Mouse (Mus musculus) NIH3T3 (cell line): ENCODE measurements at regions not wholly inside any gene's neighbourhood (a gene's known extent, or its start where the extent isn't known, plus 50 kb on each side); places are given as distances from the start of the nearest gene placed in this dataset.

ENCODE experiments used
- DNase-seq: peaks from one replicate; pipeline ENCODE4 v3.0.0-alpha.2; 2012; ENCODE audit warnings: low read depth

DNA sequence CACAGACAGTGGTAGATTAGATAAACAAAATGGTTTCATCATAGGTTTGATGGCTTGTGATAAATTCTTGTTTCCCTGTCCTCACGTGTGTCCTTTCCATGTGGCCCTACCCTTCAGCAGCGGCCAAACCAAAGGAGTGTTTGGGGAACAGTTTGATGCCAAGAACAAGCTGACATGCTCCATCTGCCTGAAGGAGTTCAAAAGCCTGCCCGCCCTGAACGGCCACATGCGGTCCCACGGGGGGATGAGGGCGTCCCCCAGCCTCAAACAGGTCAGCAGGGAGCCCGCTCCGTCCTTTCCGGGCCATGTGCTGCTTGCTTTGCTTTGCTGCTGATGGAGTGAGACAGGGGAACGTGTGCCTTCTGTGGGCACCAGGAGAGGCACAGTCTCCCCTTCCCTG lies 51.0 kb upstream of the Mrps10 start:
- no peak for DNase-seq

DNA sequence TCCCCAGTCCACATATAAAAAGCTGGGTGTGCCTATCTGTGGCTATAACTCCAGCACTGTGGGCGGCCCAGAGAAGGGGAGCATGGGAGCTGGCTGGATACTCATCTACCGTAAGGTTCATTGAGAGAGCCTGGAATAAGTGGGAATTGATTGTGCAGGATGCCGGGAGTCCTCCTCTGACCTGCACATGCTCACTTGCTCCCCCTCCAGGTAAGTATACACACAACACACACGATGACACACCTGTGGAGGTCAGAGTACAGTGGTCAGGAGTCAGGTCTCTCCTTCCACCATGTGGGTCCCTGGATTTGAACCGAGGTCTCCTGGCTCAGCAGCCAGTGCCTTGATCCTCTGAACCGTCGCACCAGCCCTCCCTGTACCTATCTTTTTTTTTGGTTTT lies 55.5 kb upstream of the Mrps10 start:
- DNase-seq = no peak

DNA sequence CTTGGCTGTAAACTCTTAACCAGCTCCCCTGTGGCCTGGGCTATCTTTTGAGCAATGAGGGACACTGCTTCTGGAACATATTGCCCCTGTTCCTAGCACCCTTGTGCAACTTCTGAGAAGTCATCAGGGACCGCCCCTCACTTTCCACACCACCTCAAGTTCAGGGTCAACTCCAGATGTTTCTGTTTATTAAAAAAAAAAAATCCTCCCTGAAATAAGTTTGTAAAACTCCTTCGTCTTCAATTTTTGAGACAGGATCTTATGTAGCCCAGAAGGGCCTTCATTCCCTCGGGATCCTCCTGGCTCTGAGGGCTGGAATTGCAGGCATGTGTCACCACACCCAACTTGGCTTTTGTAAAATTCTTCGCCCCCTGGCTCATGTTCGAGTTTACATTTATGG lies 57.4 kb upstream of the Mrps10 start:
- DNase-seq = peak; percentile 81

DNA sequence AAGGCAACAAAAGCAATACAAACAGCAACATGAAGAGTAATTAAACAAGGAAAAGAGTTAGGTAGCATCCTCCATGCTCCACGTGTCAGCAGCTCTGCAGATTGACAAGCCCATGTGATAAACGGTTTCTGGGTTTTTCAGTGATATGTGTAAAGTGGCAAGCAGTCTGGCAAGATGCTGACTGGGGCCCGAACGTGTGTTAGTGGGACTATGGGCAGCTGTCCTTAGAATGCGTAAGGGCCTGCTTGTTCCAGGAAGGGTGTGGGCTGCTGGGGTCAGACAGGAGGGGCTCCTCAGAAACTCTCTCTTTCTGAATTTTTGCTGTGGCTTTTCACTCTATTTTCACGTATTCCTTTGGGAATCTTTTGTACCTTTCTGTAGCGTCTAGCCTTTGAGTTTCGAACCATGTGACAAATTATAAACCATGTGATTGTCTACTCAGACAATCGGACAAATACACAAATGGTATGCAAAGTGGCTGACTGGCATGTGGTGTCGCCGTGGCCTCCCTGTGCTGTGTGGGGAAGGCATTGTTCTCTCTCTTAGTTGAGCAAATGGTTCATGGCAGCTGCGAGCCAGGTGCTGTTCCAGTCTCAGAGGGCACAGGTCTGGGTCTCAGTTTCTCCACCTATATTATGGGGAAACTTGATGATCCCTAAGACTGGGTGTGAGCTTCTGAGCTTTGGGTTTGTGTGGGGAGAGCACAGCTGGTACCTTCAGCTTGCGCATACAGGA lies 62.5 kb upstream of the Mrps10 start:
- DNase-seq = no peak

DNA sequence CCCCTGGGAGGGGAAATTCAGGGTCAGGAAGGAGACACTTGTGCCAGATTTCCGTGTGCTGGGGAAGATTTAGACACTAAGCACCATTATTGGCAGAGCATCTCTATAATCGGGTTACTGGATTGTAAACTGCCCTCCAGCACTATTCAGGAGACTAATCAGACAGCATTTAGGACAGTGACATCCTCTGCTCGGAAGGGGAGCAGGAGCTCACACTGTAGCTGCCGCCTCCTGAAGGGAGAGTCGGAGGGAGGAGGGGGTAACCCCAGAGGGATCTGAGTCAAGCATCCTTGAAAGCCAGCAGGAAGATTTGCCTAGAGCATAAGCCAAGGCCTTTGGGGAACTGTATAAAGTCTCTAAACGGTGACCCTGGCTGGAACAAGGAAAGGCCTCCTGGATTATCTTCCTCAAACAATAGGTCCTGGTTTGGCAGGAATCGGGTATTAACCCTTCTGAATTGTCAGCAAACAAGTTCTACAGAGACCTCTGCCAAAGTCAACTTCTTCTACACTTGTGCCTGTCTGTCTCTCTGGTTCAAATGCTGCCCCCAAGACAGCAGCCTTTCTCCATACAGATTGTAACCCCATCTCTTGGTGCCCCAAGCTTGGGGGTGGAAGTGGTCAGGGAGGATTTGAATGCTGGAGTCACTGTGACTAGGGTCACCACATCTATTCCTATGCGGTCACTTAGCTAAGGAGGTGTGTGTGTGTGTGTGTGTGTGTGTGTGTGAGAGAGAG lies 64.1 kb upstream of the Mrps10 start:
- peak; percentile 36 for DNase-seq

DNA sequence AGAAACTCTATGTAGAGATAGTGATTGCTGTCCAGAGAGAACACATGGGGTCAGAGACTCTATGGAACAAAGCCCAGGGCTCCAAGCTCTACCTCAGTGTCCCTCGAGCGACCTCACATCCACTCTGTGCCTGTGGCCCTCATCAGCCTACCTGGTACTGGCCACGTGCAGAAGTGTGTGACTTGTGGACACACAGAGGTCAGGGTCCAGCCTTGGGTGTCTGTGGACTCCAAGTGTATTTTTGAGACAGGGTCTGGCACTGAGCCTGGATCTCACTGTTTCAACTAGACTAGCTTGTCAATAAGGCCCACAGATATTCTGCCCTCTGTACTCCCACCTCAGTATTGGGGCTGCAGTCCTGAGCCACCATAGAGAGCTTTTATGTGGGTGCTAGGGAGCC lies 65.1 kb upstream of the Mrps10 start:
- no peak for DNase-seq

DNA sequence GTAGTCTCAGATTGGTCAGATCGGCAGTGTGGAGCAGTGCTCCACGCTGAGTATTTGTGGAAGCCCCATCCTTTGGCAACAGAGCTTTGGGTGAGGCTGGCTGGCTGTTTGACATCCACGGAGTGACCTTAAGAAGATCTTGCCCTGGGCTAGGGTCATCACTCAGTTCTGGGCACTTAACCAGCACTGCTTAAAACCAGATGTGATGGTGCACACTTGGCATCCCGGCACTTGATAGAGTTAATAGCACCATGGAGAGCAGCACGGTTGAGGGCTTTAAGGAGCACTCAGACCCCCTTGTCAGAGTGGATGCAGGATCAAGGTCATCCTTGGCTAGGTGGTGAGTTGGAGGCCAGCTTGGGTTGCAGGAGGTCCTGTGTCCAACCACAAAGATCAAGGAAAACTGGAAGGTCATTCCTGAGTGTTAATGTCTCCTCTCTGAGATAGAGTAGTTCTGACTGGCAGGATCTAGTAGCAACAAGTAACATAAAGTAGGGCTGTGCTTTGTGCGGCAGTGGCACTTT lies 70.2 kb upstream of the Mrps10 start:
- DNase-seq = peak; percentile 68

DNA sequence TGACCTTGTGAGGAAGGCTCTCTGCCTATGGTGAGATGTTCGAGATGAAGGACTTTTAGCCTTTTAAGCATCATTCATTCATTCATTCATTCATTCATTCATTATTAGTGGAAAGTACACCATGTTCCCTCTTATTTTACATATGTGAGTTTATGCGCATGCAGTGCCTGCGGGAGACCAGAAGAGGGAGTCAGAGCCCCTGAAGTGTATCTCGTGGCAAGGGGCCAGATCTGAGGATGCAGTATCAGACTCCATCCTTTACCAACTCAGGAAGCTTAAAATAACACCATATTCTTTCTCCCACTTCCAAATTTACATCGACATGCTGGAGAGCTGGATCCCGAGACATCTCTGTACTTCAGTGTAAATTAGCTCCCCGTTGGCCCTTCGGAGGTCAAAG lies 70.7 kb upstream of the Mrps10 start:
- peak; percentile 63 for DNase-seq

DNA sequence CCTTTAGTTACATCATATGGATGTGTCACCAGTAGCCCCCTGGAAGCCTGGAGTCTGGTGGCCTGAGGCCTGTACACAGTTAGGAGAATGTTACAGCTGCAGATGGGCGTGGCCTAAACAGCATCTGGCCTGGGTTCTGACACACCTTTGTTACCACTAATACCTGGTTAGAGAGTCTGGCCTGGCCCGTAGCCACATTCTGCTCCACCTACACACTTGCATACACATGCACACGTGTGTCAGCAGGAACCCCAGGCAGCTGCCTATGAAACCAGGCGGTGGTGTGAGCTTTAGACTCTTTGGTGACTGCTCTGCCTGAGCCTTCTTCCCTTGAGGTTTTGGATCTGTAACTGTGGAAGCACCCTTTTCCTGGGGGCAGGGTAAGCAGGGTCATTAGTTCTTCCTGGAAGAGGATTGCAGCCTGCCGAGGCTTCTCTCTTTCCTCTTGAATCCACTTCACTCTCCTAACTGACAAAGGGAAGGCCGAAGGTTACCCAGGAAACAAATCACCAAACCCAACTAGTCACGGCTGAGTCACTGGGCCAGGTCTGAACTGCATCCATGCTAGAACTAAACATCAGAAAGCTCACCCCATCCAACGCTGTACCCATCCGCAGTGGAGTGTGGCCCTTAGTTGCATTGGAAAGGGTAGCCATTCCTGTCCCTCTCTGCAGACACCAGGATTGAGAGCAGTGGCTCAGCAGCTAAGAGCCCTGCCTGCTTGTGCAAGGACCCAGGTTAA lies 71.8 kb upstream of the Mrps10 start:
- peak; percentile 45 for DNase-seq

DNA sequence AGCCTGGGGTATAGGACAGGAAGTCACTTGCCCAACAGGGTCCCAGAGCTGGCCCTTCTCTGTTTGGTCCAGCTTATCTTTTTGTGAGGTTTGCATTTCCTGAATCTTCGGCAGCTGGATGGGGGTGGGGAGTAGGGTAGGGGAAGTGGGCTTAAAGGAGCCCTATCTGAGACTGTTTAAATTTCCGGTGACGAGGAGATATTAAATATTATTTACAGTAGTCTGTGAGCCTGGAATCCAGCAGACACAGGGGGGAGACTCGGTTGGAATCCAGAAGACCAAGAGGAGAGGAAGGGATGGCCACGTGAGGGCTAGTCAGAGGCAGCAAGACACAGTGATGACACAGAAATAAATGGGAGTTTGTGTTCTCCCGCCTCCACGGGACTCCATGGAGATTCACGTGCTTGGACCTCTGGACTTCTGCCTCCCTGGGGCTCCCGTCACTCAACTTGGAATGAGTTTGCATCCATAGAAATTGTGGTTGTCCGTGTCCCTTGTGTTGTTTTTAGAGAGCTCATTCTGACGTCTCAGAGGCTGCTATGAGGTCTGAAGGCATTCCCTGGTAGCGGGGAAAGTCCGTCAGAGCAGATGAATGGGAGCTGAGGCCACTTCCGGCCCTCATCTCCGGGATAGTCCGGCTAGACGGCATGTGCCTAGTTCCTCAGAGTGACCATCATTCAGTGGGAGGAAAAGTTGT lies 73.2 kb upstream of the Mrps10 start:
- no peak for DNase-seq

DNA sequence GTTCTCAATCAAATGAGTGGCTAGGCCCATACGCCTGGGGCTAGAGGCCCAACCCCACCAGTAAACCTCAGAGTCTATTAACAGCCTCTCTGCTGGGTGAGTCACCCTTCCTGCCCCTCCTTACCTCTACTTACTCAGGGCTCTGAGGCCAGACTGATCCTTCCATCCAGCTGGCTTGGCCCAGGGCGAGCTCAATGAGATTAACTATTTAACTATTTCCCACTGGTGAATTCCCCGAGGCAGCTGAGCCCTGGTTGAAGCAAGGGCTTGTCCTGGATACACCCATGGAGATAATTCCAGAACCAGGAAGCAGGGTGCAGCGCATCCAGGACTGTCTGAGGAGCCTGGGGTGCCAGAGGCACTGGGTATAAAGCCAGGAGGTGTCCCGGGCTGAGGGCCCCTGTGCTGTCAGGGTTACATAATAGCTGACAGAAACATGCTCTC lies 74.6 kb upstream of the Mrps10 start:
- DNase-seq = peak; percentile 92

DNA sequence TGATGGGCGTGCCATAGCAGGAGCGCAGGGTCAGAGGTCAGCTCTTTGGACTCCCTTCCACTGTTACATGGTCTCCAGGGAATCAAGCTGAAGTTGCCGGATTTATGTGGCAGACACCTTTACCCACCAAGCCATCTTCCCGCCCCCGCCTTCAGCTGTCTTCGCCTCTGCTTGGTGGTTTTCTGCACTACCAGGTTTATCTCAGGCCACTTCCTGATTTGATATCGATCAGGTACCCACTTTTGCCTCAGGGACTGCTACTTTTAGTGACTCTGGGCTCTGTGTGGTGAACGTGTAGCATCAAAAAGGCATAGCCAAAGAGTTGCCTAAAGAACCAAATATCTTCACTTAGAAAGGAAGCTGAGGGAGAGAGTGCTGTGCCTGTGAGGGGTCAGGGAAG lies 75.5 kb upstream of the Mrps10 start:
- no peak for DNase-seq

DNA sequence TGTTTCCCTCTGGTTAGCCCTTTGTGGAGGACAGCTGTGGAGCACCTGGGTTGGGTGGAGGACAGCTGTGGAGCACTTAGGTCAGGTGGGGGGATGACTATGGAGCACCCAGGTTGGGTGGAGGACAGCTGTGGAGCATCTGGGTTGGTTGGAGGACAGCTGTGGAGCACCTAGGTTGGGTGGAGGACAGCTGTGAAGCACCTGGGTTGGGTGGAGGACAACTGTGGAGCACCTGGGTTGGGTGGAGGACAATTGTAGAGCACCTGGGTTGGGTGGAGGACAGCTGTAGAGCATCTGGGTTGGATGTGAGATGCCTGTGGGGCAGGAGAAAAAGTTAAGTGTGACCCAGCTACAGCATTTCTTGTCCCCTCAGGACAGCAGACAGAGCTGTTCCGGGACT lies 77.1 kb upstream of the Mrps10 start:
- DNase-seq = no peak

DNA sequence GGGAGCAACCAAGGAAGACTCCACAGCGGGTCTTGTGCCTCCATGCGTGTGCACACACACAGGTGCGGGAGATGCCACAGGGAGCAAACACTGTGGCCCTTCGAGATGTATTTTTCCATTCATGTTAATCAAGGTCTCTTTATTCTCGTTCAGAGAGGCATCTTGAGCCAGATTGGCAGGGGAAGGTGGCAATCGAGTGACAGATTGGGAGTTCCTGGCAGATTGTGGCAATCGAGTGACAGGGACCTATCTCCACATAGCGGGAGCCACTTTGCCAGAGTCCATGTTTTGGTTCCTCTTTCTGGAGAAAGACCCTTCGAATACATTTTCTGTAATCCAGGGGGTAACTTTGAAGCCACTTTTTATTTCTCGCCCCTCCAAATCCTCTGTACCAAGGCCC lies 83.1 kb upstream of the Mrps10 start:
- no peak for DNase-seq

DNA sequence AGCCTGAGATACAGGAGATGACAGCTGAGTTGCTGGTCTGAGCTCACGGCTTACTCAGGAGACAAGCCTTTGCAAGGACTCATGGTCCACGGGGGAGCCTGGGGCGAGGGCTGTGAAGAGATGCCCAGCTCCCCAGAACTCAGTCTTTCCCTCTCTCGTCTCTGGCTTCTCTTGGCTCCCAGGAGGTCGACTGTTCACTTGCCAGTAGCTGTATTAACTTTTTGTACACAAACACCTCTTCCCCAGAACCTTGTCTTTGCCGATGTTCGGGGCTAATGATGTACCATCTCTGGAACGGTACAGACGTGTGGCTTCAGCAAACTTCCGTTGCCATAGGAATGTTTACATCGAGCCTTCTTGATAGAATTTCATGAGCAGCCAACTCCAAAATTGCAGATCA lies 84.5 kb upstream of the Mrps10 start:
- DNase-seq = no peak

DNA sequence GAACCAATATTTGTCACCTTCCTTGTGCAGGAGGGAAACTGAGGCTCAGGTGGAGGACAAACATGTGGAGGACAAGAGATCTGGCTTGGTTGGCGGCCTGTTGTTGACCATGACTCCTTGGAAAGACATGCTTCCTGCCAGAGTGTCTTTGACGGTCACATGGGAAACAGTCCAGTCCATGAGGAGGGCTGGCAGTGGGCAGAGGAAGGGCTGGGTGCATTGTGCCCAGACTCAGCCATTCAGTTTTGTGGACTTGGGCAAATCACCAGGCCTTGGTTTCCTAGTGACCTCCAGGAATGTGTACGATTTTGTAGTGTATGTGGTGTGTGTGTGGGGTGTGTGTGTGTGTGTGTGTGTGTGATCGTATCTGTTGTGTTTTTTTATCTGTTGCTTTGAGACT lies 85.5 kb upstream of the Mrps10 start:
- DNase-seq = no peak

DNA sequence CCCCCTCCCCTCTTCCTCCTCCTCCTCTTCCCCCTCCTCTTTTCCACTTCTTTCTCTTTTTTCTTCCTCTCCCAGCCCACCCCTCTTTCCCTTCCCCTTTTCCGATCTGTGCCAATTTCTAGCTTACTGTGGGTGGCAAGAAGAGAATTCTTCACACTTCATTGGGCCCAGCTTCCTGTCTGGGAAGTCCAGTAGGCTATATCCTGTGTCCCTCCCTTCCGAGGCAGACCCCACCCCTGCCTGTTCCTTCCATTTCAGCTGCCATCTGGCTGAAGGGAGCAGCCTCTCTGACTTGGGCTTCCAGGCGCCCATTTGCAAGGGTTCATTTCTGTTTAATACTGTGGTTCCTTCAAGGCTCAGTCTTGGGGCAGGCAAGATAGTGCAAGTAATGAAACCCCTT lies 86.2 kb upstream of the Mrps10 start:
- DNase-seq = no peak

DNA sequence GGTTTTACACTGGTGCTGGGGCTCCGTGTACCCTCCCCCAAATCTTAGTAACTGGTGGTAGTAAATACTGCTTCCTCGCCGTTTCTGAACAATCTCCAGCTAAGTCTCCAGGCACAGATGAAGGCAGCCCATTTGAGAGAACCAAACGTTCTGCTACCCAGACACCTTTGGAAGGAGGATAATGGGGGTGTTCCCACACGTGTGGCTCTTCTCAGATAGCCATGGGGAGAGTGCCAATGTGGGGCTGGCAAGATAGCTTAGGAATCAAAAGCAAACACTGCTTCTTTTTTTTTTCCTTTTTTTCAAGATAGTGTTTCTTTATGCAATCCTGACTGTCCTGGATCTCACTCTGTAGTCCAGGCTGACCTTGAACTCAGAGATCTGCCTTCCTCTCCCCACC lies 90.8 kb upstream of the Mrps10 start:
- no peak for DNase-seq

DNA sequence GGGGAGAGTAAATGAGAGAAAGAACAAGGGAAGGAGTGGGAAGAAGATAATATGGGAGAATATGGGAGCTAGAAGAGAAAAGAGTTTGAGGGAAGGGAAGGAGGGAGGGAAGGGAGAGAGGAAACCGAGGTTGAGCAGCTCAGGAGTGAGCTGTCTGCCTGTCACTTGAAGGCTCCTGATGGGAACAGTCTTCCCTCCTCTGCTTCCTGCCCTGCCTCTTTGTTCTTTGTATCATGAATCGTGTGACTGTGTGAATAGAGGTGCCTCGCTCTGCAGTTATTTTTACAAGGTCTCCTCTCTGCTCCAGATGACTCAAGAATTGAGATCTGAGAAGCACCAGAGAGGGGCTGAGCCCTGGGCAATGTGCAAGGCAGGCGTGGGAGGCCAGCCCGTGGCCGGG lies 92.0 kb upstream of the Mrps10 start:
- DNase-seq = no peak

DNA sequence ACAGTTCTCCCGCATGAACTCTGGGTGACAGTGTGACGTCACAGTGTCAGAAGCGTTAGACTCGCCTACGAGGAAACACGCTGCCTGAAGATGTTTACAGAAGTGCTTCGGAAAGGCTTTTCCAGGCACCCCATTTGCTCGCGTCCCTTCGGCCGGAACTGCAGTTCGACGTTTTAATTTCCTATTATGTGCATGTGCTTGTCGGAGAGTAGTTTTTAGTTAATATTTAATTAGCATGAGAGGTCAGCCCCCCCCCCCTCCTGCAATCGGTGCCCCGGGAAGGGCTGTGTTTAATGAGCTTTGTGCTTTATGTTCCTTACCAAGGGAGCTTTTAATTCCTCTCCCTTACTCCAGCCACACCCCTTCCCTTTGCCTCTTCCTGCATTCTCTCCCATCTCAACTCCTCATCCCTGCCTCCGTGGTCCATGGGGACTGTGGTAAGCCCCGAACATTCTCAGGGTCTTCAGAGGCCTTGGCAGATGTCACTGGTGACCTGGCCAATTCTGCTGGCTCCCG lies 92.8 kb upstream of the Mrps10 start:
- DNase-seq = no peak

DNA sequence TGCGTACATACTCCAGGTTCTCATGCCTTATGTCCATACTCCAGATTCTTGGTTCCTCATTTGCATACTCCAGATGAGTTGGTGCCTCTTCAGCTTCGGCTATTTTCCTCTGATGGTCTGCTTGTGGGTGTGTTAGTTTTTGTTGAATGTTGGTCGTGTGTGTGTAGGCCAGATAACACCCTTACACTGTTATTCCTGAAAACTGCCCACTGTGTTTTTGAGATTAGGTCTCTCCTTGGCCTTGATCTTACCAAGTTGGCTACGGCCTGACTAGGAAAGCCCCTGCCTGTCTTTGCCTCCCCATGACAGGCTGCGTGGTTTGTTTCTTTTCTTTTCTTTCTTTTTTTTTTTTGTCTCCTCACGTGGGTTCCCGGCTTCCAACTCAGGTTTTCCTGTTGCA lies 95.4 kb upstream of the Mrps10 start:
- no peak for DNase-seq
